Mouse (Mus musculus): ENCODE data around the gene Naip1.

- no peak for TF ChIP-seq POLR2A (IDR thresholded peaks at IDR 0.05; ENCODE audit: extremely low read depth, insufficient read depth, low read length)
- TF ChIP-seq CTCF (IDR thresholded peaks at IDR 0.05; ENCODE audit: low read depth, low read length): no peak
Observed at GRCm38 (mm10) chr13:100490424-100490823, 37.8 kb upstream of the Naip1 start.
